Mouse (Mus musculus) brain, embryonic 14.5 days (tissue): ENCODE data around the gene Sox13.

Experiments
- CTCF ChIP-seq: fragments of 200-500 bp; IDR thresholded peaks from 2 replicates; pipeline ENCODE4 v1.5.1; 2012; ENCODE audit warnings: inconsistent platforms, mild to moderate bottlenecking, moderate library complexity, borderline replicate concordance; ENCODE audit not compliant: insufficient read depth, insufficient read length; ENCODE audit errors: extremely low read depth
- POLR2A ChIP-seq: fragments of 200-500 bp; IDR thresholded peaks from 2 replicates; pipeline ENCODE4 v1.6.1; 2012; ENCODE audit warnings: mild to moderate bottlenecking, inconsistent platforms, borderline replicate concordance; ENCODE audit not compliant: poor library complexity, insufficient read depth, insufficient read length, severe bottlenecking; ENCODE audit errors: extremely low read depth

DNA sequence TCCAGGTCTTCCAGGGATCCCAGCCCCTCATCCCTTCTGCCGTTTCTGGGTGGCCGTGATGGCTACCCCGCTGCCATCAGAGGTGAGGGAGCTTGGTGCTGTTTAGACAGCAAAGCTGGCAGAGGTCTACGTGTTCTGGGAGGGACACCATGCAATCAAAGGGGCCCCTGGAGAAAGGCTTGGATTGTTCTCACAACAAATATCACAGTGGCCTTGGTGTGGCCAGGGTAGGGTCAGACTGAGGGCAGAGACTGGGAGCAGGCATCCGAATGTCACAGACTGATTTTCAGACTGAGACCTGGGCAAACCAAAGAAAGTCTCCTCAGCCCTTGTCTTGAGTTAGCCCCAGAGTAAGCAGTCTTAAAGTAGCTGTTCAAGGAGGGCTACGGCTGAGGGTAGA lies 52.7 kb downstream of the Sox13 start:
- TF ChIP-seq CTCF (no peak), POLR2A (no peak)
